Mouse (Mus musculus) brain, embryonic 14.5 days (tissue): ENCODE results near the gene Aurkb.

ENCODE experiments used
- CTCF ChIP-seq: fragments of 200-500 bp; IDR thresholded peaks from 2 replicates; pipeline ENCODE4 v1.5.1; 2012; ENCODE audit warnings: inconsistent platforms, mild to moderate bottlenecking, moderate library complexity, borderline replicate concordance; ENCODE audit not compliant: insufficient read depth, insufficient read length; ENCODE audit errors: extremely low read depth
- POLR2A ChIP-seq: fragments of 200-500 bp; IDR thresholded peaks from 2 replicates; pipeline ENCODE4 v1.6.1; 2012; ENCODE audit warnings: mild to moderate bottlenecking, inconsistent platforms, borderline replicate concordance; ENCODE audit not compliant: poor library complexity, insufficient read depth, insufficient read length, severe bottlenecking; ENCODE audit errors: extremely low read depth

GRCm38 (mm10) chr11:69096360-69096986 lies 51.0 kb downstream of the Aurkb start:
- no peak for TF ChIP-seq POLR2A
- TF ChIP-seq CTCF: no peak
